Mouse (Mus musculus): ENCODE measurements around the gene Tsc22d3. TPM values are rescaled to one million over a fixed set of nuclear protein-coding genes. Genes with fewer than 3 reads are reported as not detected.
"Not testable (repeated sequence)": the region's sequence is repeated elsewhere in the genome, so short reads cannot be mapped to it uniquely, and the experiment has no call there.

Gene Tsc22d3
- polyA plus RNA-seq, 3 experiments from 2014 or later: 154 to 316 (median 209) TPM

- no peak for ATAC-seq
Measured at GRCm38 (mm10) chrX:140526253-140526618, 74.2 kb downstream of the Tsc22d3 start.

- no peak for ATAC-seq
Measured at GRCm38 (mm10) chrX:140525604-140526252, 74.7 kb downstream of the Tsc22d3 start.

- ATAC-seq: no peak
Measured at GRCm38 (mm10) chrX:140524231-140524630, 76.2 kb downstream of the Tsc22d3 start.

GRCm38 (mm10) chrX:140522071-140522765, 78.2 kb downstream of the Tsc22d3 start:
- ATAC-seq: no peak

- peak; percentile 97 for ATAC-seq
Measured at GRCm38 (mm10) chrX:140520146-140521102, 80.0 kb downstream of the Tsc22d3 start.

GRCm38 (mm10) chrX:140518351-140518750, 82.1 kb downstream of the Tsc22d3 start:
- no peak for ATAC-seq

- no peak for ATAC-seq
Measured at GRCm38 (mm10) chrX:140513379-140513778, 87.1 kb downstream of the Tsc22d3 start.

GRCm38 (mm10) chrX:140511687-140512651, 88.5 kb downstream of the Tsc22d3 start:
- no peak for ATAC-seq

- no peak for ATAC-seq
Measured at GRCm38 (mm10) chrX:140510696-140511429, 89.6 kb downstream of the Tsc22d3 start.

GRCm38 (mm10) chrX:140509817-140510216, 90.6 kb downstream of the Tsc22d3 start:
- ATAC-seq: no peak

- not testable (repeated sequence) for ATAC-seq
Measured at GRCm38 (mm10) chrX:140508791-140509190, 91.7 kb downstream of the Tsc22d3 start.

GRCm38 (mm10) chrX:140507377-140507776, 93.1 kb downstream of the Tsc22d3 start:
- ATAC-seq: no peak

GRCm38 (mm10) chrX:140506436-140507180, 93.9 kb downstream of the Tsc22d3 start:
- no peak for ATAC-seq

- peak; percentile 95 for ATAC-seq
Measured at GRCm38 (mm10) chrX:140505497-140506238, 94.8 kb downstream of the Tsc22d3 start.

- peak; percentile 36 for ATAC-seq
Measured at GRCm38 (mm10) chrX:140503905-140504304, 96.6 kb downstream of the Tsc22d3 start.

- no peak for ATAC-seq
Measured at GRCm38 (mm10) chrX:140501401-140502301, 98.8 kb downstream of the Tsc22d3 start.

GRCm38 (mm10) chrX:140500306-140500705, 100.2 kb downstream of the Tsc22d3 start:
- no peak for ATAC-seq

GRCm38 (mm10) chrX:140498431-140498830, 102.0 kb downstream of the Tsc22d3 start:
- not testable (repeated sequence) for ATAC-seq

Data from inflammation-experienced regulatory T-cells, adult 6 months (primary cell).